Mouse (Mus musculus): Measurements from ENCODE around the gene Grik4.

Grik4 gene

GRCm38 (mm10) chr9:42471921-42472747, 472.2 kb downstream of the Grik4 start:
- peak; percentile 92 for DNase-seq

- no peak for DNase-seq
These were observed 473.1 kb downstream of the Grik4 start for GRCm38 (mm10) chr9:42471214-42471613.

GRCm38 (mm10) chr9:42469323-42469722, 475.0 kb downstream of the Grik4 start:
- no peak for DNase-seq

GRCm38 (mm10) chr9:42468360-42468759, 475.9 kb downstream of the Grik4 start:
- no peak for DNase-seq

Measured in right cerebral cortex, postnatal 25 days (tissue).